Mouse (Mus musculus) kidney, adult 2 months (tissue): ENCODE results near the gene Dis3l2.

Experiments used
- CTCF ChIP-seq: fragments of 200-500 bp; conservative IDR thresholded peaks from 2 replicates; pipeline ENCODE4 v1.5.1; 2011; ENCODE audit warnings: low read depth, mild to moderate bottlenecking, control low read depth, low read length, moderate library complexity, mixed read lengths; ENCODE audit not compliant: insufficient read depth, insufficient read length
- POLR2A ChIP-seq: fragments of 200-500 bp; IDR thresholded peaks from one replicate; pipeline ENCODE4 v1.6.1; 2011; ENCODE audit warnings: low read depth, low read length, control low read depth

- TF ChIP-seq CTCF (no peak), POLR2A (no peak)
These were observed 43.4 kb downstream of the Dis3l2 start for GRCm38 (mm10) chr1:86747034-86747433.
